Mouse (Mus musculus) T-helper 17 cell (primary cell): ENCODE data around the gene Rab19.

Source experiments
- in situ Hi-C, 2 experiments: fragments of 300-600 bp; cut with MboI, MseI; formaldehyde crosslinking; loops; 1 replicate in 1 of 2; 2 replicates in 1 of 2; pipeline ENCODE4 v1.15.1; 2025; ENCODE audit warnings: high pct_unique_total_duplicates in 2 of 2

Rab19 gene

DNA sequence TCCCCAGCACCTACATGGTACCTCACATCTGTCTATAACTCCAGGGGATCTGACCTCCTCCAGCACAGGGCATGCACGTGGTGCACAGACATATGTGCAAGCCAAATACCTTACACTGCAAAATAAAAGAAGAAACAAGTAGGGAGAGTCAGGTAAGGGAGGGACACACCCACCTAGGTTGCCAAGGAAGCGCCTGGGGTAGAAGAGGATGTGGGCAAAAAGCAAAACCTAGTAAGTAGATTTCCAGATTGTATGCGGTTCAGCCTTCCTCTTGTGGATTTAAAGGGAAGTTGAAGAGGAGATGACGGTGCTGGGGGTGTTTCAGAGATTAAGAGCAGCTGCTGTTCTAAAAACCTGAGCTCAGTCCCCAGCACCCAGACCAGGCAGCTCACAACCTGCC lies 1.8 kb upstream of the Rab19 start:
- in situ Hi-C loops = no loop called here

DNA sequence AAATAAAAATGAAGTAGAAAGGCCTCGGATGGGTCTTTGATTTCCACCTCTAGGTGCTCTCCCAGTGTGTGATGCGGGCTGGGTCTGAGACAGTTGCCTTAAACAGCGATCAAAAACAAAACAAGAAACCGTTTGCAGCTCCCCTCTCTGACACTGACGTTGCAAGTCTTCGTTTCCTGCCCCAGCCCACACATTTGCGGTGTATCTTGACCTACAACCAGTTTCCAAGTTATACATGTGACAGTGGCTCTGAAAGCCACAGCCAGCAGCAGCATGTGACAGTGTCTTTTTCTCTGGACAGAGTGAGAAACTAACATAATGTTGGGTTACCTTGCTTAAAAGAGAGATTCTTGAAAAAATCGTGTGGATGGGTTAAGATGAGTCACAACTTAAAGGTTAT lies 1.2 kb upstream of the Rab19 start:
- in situ Hi-C loops = no loop called here

DNA sequence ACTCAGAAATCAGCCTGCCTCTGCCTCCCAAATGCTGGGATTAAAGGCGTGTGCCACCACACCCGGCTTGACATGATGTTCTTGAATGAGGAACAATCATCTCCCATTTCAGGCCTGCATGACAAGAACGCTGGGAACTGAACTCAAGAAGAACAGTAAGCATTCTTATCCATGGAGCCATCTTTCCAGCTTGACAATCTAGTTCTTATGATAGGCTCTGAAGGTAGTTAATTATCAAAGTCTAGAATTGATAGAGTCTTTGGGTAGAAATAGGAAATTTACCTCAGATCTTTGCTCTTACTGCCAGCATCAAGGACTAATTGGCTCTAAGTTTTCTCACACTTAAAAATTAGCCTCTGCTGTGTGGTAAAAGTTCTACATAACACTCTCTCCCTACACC lies 699 bp upstream of the Rab19 start:
- in situ Hi-C loops = no loop called here

DNA sequence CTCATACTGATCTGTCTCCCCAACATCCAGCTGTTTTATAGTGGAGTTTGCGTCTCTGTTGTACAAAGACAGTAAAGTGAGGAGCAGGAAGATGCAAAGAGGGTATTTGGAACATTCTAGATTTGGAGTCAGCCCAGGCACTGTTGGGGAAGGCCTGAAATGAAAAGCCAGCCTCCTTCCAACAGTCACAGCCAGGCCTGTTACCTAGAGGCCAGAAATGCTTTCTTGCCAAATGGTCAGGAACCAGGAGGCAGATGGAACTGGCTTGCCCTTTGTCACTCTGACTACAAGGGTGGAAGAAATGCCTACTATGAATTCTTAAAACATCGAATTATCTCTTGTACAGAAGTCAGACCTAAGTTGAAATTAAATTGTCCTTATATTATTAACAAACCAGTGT lies 9.0 kb downstream of the Rab19 start:
- in situ Hi-C loops = no loop called here

DNA sequence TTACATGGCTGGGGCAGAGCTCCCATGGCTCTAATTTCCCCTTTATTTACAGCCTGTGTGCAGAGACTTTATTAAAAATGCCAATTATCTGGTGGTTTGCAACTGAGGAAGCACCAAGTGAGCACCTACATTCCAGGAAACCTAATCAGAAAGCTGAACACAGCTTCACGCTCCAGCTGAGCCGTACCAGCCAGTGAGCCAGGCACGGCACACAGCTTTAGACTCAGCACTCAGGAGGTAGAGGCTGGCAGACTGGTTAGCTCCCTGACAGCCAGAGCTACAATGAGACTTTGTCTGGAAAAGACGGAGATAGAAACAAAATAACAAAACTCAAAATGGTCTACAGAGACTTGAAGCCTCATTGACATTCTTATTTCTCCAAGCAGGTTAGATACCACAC lies 14.5 kb downstream of the Rab19 start:
- in situ Hi-C loops = no loop called here

DNA sequence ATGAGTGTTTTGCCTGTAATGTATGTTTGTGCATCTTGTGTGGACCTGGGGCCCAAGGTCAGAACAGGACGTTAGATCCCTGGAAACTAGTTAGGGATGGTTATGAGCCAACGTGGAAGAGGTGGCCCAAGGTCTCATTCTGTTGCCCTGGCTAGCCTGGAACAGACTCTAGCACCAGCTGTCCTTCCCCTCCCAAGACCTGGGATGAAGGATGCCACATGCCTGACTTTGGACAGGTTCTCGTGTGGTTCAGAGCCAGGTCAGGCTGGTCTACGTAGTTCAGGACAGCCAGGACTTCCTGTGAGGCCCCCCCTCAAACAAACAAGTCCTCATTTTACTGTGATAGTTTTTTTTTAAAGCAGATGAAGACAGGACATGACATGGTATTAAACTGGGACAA lies 14.9 kb downstream of the Rab19 start:
- in situ Hi-C loops = no loop called here

DNA sequence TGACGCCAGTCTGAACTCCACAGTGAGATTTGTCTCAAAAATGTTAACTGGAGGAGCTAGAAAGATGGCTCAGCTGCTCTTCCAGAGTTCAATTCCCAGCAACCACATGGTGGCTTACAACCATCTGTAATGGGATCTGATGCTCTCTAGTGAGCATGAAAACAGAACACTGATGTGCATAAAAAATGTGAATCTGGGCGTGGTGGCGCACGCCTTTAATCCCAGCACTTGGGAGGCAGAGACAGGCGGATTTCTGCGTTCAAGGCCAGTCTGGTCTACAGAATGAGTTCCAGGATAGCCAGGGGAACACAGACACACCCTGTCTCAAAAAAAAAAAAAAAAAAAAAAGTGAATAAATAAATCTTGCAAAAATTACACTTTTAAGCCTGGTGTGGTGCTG lies 16.1 kb downstream of the Rab19 start:
- in situ Hi-C loops = no loop called here

DNA sequence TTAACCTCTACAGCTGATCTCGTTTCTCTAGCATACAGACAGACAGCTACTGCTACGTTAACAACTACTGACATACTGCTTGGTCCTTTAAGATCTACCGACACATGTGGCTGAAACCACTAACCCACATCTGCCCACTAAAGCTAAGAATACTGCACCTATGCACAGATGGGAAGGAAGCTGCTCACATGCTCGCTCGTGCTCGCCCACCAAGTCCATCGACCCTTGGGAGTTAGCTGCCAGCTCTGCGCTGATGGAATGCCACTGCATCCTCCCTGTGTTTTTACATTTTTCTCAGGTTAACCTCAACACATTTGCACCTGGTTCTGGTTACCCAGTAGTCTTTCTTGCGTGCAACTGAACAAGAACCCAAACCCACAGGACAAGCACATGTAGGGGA lies 17.4 kb downstream of the Rab19 start:
- in situ Hi-C loops = no loop called here

DNA sequence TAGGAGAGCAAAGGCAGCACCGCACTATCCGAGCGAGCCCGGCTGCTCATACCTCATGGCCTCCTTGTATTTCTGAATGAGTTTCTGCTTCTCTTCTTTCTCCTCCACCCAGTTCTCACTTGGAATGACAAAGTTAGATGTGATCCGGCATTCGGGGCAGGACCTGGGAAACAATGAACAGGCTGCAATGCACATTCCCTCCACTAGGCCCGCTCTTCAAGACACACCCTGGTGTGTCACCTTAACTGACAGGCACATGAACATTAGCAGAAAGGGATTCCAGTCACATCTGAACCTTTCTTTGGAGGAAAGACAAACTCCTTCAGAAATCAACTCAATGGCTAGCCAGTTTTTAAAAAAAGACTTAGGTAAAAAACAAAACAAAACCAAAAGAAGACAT lies 19.4 kb downstream of the Rab19 start:
- in situ Hi-C loops = no loop called here

DNA sequence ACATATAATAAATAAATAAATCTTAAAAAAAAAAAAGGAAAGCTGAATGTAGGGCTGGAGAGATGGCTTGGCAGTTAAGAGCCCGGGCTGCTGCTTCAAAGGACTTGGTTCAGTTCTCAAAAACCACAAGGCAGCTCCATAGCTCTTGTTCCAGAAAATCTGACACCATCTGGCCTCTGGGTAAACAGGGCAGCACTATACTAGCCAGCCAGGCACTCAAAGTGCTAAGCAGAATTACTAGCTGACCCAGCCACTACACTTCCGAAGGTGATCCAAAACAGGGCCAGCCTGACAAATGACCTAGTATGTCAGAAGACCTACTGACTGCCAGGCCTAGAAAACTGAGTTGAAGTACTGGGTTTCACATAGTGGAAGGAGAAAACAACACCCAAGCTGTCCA lies 22.2 kb downstream of the Rab19 start:
- in situ Hi-C loops = no loop called here

DNA sequence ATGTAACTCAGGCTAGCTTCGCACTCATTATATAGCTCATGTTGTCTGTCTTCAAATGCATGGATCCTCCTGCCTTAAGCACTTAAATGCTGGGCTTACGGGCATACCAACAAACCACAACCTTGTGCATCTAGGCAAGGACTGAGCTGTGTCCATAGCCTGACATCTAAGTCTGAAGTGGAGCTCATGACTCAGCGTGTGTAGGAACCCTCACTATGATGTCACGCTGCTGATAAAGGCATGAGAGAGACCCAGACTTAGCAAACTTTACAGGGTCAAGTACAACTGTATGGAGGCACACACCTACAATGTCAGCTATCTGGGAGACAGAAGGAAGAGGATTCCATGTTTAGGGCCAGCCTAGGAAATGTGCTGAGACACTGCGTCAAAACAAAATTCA lies 25.5 kb downstream of the Rab19 start:
- in situ Hi-C loops = no loop called here

DNA sequence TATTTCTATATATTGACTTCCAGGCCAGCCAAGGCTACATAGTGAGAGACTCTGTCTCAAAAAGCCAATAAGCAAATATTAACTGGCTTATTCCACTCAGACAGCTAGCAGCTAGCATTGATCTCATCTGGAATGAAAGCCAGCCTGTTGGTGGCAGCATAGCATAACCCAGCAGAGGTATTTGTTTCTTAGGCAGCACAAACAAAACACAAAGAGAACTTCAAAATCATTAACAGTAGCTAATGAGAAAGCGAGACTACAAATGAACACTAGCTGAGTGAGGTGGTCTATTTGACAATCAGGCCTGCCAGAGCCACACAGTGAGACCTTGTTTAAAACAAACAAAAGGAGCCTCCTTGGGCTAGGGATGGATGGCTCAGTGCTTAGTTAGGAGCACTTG lies 33.1 kb downstream of the Rab19 start:
- in situ Hi-C loops = no loop called here

DNA sequence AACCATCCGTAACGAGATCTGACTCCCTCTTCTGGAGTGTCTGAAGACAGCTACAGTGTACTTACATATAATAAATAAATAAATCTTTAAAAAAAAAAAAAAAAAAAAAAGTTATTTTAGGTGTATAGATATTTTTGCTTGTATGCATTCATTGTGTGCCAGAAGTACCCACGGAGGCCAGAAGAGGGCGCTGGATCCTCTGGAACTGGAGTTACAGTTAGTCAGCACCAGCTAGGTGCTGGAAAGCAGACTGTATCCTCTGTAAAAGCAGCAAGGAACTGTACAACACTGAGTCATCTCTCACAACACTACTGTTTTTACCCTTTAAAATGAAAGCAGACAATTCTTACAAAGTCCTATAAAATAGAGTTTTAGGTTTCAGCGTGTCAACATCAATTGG lies 34.8 kb downstream of the Rab19 start:
- in situ Hi-C loops = loop anchor here in 1 of 2 experiments (5.0 kb wide), 1 partner anchor 37 kb away; no protein-coding TSS in a partner anchor

DNA sequence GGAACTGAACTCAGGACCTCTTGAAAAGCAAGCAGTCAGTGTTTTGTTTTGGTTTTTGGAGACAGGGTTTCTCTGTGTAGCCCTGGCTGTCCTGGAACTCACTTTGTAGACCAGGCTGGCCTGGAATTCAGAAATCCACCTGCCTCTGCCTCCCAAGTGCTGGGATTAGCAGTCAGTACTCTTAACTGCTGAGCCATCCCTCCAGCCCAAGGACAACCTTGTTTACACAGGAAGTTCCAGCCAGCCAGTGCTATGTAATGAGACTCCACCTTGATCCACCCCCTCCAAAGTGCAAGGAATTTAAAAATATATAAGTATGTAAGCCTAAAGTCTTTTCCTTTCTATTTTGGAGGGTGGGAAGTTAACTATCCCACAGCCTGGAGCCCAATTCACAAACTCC lies 35.7 kb downstream of the Rab19 start:
- in situ Hi-C loops = loop anchor here in 1 of 2 experiments (5.0 kb wide), 1 partner anchor 36 kb away; no protein-coding TSS in a partner anchor

DNA sequence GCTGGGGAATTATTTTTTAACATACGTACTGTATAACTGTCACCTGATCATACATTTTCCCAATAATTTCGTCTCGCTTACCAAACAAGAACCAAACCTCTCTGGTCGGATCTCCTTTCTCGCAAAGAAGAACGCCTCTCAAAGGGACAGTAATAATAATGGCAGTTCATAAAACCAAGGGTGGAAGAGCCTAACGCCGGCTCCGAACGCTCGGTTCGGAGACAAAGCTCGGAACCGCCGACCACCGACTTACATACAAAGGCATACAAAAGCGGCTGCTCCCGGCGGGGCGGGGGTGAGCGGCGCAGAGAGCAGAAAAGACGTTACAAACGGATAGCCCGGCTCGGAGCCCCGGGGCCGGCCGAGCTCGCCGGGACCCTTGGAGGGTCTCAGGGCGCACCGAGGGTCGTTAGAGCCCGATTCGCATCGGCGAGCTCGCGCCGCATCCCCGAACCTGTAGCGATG lies 38.4 kb downstream of the Rab19 start:
- in situ Hi-C loops = loop anchor here in 1 of 2 experiments (5.0 kb wide), 1 partner anchor 33 kb away; no protein-coding TSS in a partner anchor

DNA sequence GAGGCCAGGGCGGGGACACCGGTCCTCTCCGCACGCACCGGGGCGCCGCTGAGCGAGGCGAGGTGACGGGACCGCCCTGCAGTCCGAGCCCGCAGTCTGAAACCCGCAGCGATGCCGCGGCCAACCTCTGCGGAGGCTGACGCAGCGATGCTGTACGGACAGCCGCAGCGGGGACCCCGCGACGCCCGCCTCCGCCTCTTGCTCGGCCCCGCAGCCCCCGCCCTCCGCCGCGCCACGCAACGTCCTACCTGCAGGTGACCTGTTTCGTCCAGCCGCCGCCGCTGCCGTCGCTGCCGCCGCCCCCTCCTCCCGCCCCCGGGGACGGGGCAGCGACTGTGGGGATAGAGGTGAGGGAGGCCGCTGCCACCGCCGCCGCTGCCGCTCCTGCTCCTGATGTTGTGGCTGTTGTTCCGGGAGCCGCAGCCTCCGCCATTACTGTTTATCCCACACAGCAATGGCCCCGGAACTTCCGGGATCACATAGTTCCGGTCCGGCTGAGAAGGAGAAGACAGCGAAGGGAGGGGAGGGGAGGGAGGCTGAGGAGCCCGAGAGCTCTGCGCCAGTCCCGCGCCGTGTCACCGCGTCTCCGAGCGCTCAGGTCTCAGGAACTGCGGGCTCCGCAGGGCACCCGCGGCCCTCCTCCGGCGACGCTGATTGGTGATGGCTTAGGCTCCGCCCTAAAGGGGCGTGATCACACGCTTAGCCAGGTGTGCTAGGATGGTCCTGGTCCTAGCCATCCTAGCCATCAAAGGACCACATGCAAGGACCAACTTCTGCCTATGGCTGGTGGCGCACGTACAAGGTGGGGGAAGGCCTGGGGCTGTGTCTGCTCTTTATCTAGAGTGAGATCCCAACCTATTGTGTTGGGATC lies 39.1 kb downstream of the Rab19 start, which contains the start of gene Mkrn1:
Mkrn1 (minus strand) TSS at position 612 of the 871 bp plus-strand sequence.
- in situ Hi-C loops = loop anchor here in 1 of 2 experiments (5.0 kb wide), 1 partner anchor 32 kb away; no protein-coding TSS in a partner anchor

DNA sequence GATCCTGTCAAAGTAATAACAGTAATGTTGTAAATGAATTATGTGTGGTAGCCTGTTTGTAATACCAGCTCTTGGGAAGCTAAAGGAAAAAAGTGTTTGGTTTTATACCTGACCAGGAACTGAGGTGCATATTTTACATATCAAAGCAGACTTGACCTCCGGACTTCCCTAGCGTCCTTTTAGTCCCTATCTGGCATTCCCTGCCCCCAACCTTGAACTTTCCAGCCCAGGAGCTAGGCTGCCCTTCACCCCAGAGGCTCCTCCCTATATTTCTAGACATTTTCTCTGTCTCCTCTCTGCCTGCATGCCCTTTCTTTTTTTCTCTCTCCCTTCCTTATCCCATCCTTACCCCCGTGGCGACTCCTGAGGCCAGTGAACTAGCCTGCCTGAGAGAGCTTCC lies 39.9 kb downstream of the Rab19 start:
- in situ Hi-C loops = no loop called here

DNA sequence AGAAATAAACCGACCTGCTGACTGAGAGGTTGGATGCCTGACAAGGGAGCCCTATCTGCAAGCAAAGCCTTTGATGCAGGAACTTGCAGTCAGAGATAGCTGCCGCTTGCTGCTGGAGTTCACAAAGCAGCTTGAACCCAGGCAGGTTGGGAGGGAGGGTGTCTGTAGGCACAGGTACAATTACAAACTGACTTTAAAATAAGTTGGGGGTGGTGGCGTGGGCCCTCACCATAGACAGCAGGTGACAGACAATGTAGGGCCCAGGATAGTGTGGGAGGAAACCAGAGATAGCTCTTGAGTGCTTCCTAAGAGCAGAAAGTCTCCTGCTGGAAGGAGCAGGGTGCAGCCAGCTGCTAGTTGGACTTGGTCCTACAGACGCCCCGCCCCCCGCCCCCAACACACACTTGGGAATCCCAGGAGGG lies 42.2 kb downstream of the Rab19 start:
- in situ Hi-C loops = no loop called here

DNA sequence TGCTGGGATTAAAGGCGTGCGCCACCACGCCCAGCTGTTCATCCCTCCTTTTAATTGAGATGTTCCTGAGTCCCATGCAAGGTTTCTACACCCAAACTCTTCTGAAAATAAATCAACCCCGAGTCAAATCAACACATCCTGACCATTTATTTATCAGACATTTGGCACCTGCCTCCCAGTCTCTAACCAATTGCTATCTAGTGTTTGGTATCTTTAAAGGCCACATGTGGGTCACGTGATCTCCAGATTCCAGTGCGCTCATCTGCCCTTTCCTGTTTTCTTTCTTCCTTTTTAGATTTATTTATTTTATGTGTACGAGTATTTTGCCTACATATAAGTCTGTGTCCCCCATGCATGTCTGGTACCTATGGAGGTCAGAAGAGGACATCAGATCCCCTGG lies 42.7 kb downstream of the Rab19 start:
- in situ Hi-C loops = no loop called here

DNA sequence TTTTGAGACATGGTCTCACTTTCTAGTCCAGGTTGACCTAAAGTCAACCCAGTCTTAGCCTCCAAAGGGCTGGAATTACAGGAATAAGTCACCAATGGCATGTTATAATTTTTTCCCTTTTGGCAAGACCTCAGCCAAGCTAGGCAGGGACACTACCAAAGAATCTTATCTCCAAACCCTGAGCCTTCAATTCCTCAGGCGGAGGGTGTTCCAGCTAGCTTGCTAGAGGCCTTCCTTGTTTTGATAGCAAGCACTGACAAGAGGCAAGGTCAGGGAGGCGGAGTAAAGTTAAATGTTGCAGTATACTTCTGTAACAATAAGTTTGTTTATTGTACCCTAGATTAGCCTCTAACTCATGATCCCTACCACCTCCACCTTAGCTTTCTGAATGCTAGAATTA lies 44.2 kb downstream of the Rab19 start:
- in situ Hi-C loops = loop anchor here in 1 of 2 experiments (25.0 kb wide), 2 partner anchors 1012 to 1463 kb away; partner anchors contain the start of genes E330009J07Rik and Wee2

DNA sequence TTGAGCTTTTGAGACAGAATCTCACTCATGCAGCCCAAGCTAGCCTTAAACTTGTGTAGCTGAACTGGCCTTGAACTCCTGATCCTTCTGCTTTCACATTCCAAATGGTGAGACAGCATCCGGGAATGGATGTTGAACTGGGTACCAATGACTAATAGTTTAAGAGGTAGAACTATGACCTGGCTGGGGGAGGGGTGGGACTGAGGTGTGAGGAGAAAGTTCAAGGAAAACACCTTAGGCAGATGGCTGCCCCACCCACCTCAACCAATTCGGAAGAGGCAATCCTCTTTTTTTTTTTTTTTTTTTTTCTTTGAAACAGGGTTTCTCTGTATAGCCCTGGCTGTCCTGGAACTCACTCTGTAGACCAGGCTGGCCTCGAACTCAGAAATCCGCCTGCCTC lies 45.8 kb downstream of the Rab19 start:
- in situ Hi-C loops = loop anchor here in 1 of 2 experiments (25.0 kb wide), 2 partner anchors 1011 to 1464 kb away; partner anchors contain the start of genes E330009J07Rik and Wee2

DNA sequence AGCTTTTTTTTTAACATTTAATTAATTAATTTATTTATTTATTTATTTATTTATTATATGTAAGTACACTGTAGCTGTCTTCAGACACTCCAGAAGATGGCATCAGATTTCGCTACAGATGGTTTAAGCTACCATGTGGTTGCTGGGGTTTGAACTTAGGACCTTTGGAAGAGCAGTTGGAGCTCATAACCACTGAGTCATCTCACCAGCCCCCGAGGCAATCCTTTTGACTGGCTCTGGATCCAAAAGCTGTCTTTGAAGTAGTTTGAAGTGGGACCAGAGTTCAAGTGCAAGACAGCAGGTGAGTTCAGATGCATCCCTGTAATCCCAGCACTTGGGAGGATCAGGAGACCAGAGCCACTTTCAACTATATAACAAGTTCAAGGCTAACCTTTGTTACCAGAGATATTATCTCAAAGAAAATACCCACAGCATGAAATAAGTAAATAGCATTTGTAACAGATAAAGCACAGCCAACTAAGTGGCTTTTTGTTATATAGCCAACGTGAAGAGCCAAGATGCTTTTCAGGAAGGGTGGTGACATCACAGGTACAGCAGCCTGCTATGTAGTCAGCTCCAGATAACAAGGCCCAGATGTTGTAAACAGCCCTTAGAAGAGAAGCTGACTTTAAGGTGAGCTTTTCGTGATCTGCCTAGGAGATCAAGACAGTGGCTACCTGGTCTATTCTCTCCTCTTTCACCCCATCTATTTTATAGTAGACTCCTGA lies 46.5 kb downstream of the Rab19 start:
- in situ Hi-C loops = loop anchor here in 1 of 2 experiments (25.0 kb wide), 2 partner anchors 1010 to 1465 kb away; partner anchors contain the start of genes E330009J07Rik and Wee2
